Mouse (Mus musculus): ENCODE measurements around the gene Trpm3. TPM values are rescaled to one million over a fixed set of nuclear protein-coding genes. Genes with fewer than 3 reads are reported as not detected.

Trpm3 gene
- 30.5 and 48.4 TPM in 2 replicates for polyA plus RNA-seq (2014; fragmentation: Nextera tagmentation; extraction: Ambion mirVana)

DNA sequence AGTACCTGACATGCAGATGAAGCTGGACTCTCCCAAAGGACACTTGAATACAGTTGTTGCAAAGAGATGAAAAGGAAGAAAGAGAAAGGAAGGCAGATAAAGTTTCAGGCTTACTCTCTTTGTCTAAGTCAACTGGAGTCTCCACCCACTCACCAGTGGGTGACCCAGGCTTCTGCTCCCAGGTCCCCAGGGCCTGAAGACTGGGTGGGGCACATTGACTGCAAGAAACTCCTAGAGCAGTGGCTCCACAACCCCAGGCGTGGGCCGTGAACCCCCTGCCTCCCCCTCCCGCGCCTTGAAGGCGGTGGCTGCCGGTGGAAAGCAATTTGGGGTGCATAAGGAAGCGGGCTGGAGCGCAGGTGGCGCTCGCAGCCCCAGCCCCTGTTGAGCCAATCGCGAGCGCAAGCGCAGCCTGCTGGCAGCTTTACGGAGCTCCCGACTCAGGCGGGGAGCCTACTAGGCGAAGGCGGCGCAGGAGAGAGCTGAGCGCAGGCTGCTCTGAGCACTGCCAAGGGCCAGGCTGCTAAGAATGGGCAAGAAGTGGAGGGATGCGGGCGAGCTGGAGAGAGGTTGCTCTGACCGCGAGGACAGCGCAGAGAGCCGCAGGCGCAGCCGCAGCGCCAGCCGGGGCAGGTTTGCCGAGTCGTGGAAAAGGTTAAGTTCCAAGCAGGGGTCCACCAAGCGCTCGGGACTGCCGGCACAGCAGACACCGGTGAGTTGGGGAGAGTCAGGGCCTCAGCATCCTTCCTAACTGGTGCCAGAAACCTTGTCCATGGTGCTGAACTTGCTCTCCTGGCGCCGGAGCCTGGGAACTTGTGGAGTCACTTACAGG, at the start of gene Trpm3:
Gene Trpm3, plus strand, starts transcription at position 457 of the 832 bp plus-strand sequence.
- peak within 1 kb of the TSS; percentile 54 for H3K9ac ChIP-seq
- no peak within 1 kb of the TSS for H3K27ac ChIP-seq
- WGBS: under 1% methylated on average over 39 of the region's 39 CpGs
- peaks cover 7% of the 10 kb centered on the region; the same call in 1 of the 2 replicates for H3K4me1 ChIP-seq (replicated peaks; ENCODE audit: control insufficient read depth, insufficient read depth, low read length)
- H3K27me3 ChIP-seq (ENCODE audit: control insufficient read depth, insufficient read depth, low read length): no peaks in the 10 kb centered on the region
- H3K36me3 ChIP-seq (replicated peaks; ENCODE audit: control insufficient read depth, insufficient read depth): no peaks in the 10 kb centered on the region
- DNase-seq (ENCODE audit: low spot score) (peak; percentile 76), ATAC-seq (ENCODE audit: low FRiP score) (peak; percentile 95)
- H3K4me3 ChIP-seq (replicated peaks; ENCODE audit: low read length): peak within 1 kb of the TSS; percentile 40
- no peaks in the 10 kb centered on the region for H3K9me3 ChIP-seq (ENCODE audit: control insufficient read depth, low read length)
- peak within 1 kb of the TSS; percentile 90 for H3K4me2 ChIP-seq (replicated peaks)

DNA sequence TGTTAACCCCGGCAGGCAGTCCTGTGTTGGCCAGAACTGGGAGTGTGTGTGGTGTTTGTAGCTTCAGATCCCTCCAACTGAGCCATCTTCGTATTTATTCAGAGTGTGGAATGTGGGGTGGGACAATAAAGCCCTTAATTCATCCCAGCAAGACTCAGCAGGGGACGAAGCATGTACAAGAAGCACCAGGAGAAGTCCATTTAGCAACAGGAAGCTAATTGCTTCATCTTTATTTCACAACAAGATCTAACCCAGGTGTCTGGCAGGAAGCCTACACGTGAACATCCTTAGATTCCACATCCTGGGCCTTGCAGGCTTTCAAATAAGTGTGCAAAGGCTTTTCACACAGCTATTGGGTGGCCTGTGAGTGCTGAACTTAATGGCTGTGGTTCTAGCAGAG, 38.3 kb upstream of the Trpm3 start:
- H3K9me3 ChIP-seq (ENCODE audit: control insufficient read depth, low read length): no peaks in the 10 kb centered on the region
- H3K4me2 ChIP-seq (replicated peaks): no peak overlapping the region
- H3K27ac ChIP-seq: no peak overlapping the region
- ATAC-seq (ENCODE audit: low FRiP score) (no peak), DNase-seq (ENCODE audit: low spot score) (no peak)
- H3K27me3 ChIP-seq (ENCODE audit: control insufficient read depth, insufficient read depth, low read length): no peaks in the 10 kb centered on the region
- no peak overlapping the region for H3K9ac ChIP-seq
- WGBS: 53% methylated on average over 4 of the region's 4 CpGs
- no peaks in the 10 kb centered on the region for H3K36me3 ChIP-seq (replicated peaks; ENCODE audit: control insufficient read depth, insufficient read depth)
- no peaks in the 10 kb centered on the region for H3K4me1 ChIP-seq (replicated peaks; ENCODE audit: control insufficient read depth, insufficient read depth, low read length)
- H3K4me3 ChIP-seq (replicated peaks; ENCODE audit: low read length): no peak overlapping the region

GRCm38 (mm10) chr19:22103865-22104264, 35.0 kb upstream of the Trpm3 start:
- no peak for DNase-seq (ENCODE audit: low spot score)
- Histone ChIP-seq H3K9me3 (ENCODE audit: control insufficient read depth, low read length) (no peaks in the 10 kb centered on the region), H3K9ac (no peak overlapping the region), H3K4me3 (replicated peaks; ENCODE audit: low read length) (no peak overlapping the region), H3K36me3 (replicated peaks; ENCODE audit: control insufficient read depth, insufficient read depth) (no peaks in the 10 kb centered on the region), H3K4me2 (replicated peaks) (no peak overlapping the region), H3K4me1 (replicated peaks; ENCODE audit: control insufficient read depth, insufficient read depth, low read length) (no peaks in the 10 kb centered on the region), H3K27ac (no peak overlapping the region), H3K27me3 (ENCODE audit: control insufficient read depth, insufficient read depth, low read length) (no peaks in the 10 kb centered on the region)
- no peak for ATAC-seq (ENCODE audit: low FRiP score)
- 84% methylated on average over 4 of the region's 4 CpGs for WGBS

- no peak for ATAC-seq (ENCODE audit: low FRiP score)
- no peak overlapping the region for H3K9ac ChIP-seq
- H3K4me1 ChIP-seq (replicated peaks; ENCODE audit: control insufficient read depth, insufficient read depth, low read length): no peaks in the 10 kb centered on the region
- H3K9me3 ChIP-seq (ENCODE audit: control insufficient read depth, low read length): no peaks in the 10 kb centered on the region
- no peak for DNase-seq (ENCODE audit: low spot score)
- no peaks in the 10 kb centered on the region for H3K36me3 ChIP-seq (replicated peaks; ENCODE audit: control insufficient read depth, insufficient read depth)
- H3K27ac ChIP-seq: no peak overlapping the region
- no peak overlapping the region for H3K4me3 ChIP-seq (replicated peaks; ENCODE audit: low read length)
- H3K4me2 ChIP-seq (replicated peaks): no peak overlapping the region
- WGBS: 39% methylated on average over 7 of the region's 7 CpGs
- H3K27me3 ChIP-seq (ENCODE audit: control insufficient read depth, insufficient read depth, low read length): no peaks in the 10 kb centered on the region
Observed at GRCm38 (mm10) chr19:22104848-22105484, 33.9 kb upstream of the Trpm3 start.

DNA sequence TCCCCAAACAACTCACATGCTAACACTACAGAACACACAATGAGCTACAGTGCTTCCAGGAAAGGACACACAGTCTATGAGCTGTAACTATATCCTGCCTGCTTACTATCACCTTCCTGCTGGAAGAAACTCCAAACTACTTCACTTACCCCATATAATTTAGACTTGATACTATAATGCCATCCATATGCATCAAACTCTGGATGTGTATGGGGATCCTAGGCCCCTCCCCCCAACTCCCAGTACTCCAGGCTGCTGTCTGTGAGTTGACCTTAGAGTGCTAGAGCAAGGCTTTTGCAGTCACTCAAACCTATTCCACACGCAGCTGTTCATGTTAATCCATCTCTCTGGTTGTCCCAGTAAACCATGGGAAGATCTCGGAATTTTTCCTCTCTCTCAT, 33.2 kb upstream of the Trpm3 start:
- DNase-seq (ENCODE audit: low spot score) (no peak), ATAC-seq (ENCODE audit: low FRiP score) (no peak)
- Histone ChIP-seq H3K9ac (no peak overlapping the region), H3K4me2 (replicated peaks) (no peak overlapping the region), H3K4me3 (replicated peaks; ENCODE audit: low read length) (no peak overlapping the region), H3K36me3 (replicated peaks; ENCODE audit: control insufficient read depth, insufficient read depth) (no peaks in the 10 kb centered on the region), H3K27me3 (ENCODE audit: control insufficient read depth, insufficient read depth, low read length) (no peaks in the 10 kb centered on the region), H3K27ac (no peak overlapping the region), H3K9me3 (ENCODE audit: control insufficient read depth, low read length) (no peaks in the 10 kb centered on the region), H3K4me1 (replicated peaks; ENCODE audit: control insufficient read depth, insufficient read depth, low read length) (no peaks in the 10 kb centered on the region)
- WGBS: 80% methylated on average over 2 of the region's 2 CpGs

GRCm38 (mm10) chr19:22108893-22109463, 29.9 kb upstream of the Trpm3 start:
- H3K27me3 ChIP-seq (ENCODE audit: control insufficient read depth, insufficient read depth, low read length): no peaks in the 10 kb centered on the region
- ATAC-seq (ENCODE audit: low FRiP score) (no peak), DNase-seq (ENCODE audit: low spot score) (no peak)
- no peaks in the 10 kb centered on the region for H3K36me3 ChIP-seq (replicated peaks; ENCODE audit: control insufficient read depth, insufficient read depth)
- no peaks in the 10 kb centered on the region for H3K9me3 ChIP-seq (ENCODE audit: control insufficient read depth, low read length)
- no peak overlapping the region for H3K4me3 ChIP-seq (replicated peaks; ENCODE audit: low read length)
- H3K4me2 ChIP-seq (replicated peaks): no peak overlapping the region
- no peak overlapping the region for H3K27ac ChIP-seq
- 87% methylated on average over 8 of the region's 8 CpGs for WGBS
- no peaks in the 10 kb centered on the region for H3K4me1 ChIP-seq (replicated peaks; ENCODE audit: control insufficient read depth, insufficient read depth, low read length)
- no peak overlapping the region for H3K9ac ChIP-seq

DNA sequence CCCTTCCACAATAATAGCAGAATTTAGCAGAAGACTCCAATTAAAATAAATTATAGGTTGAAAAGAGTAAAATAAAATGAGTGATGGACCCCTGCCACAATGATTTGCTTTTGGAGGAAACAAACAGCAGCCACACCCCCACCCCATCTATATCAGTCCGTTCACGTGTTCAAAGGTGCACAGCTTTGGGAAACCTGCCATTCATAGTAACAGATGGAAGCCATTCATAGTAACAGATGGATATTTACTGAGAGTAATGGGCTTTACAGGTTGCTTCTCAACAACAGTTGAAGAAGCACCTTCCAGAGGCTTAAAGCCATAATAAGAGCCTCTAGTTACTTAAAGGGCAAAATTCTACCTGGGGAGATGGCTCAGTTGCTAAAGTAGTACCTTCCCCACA, 17.9 kb upstream of the Trpm3 start:
- no peak for DNase-seq (ENCODE audit: low spot score)
- Histone ChIP-seq H3K9me3 (ENCODE audit: control insufficient read depth, low read length) (no peaks in the 10 kb centered on the region), H3K27ac (no peak overlapping the region), H3K36me3 (replicated peaks; ENCODE audit: control insufficient read depth, insufficient read depth) (no peaks in the 10 kb centered on the region), H3K4me3 (replicated peaks; ENCODE audit: low read length) (no peak overlapping the region), H3K9ac (no peak overlapping the region), H3K4me1 (replicated peaks; ENCODE audit: control insufficient read depth, insufficient read depth, low read length) (no peaks in the 10 kb centered on the region), H3K27me3 (ENCODE audit: control insufficient read depth, insufficient read depth, low read length) (no peaks in the 10 kb centered on the region), H3K4me2 (replicated peaks) (no peak overlapping the region)
- no peak for ATAC-seq (ENCODE audit: low FRiP score)
- 89% methylated on average over 2 of the region's 2 CpGs for WGBS

- no peaks in the 10 kb centered on the region for H3K9me3 ChIP-seq (ENCODE audit: control insufficient read depth, low read length)
- H3K4me1 ChIP-seq (replicated peaks; ENCODE audit: control insufficient read depth, insufficient read depth, low read length): no peaks in the 10 kb centered on the region
- H3K27ac ChIP-seq: no peak overlapping the region
- ATAC-seq (ENCODE audit: low FRiP score): no peak
- H3K4me3 ChIP-seq (replicated peaks; ENCODE audit: low read length): no peak overlapping the region
- no peaks in the 10 kb centered on the region for H3K27me3 ChIP-seq (ENCODE audit: control insufficient read depth, insufficient read depth, low read length)
- no peak for DNase-seq (ENCODE audit: low spot score)
- WGBS: 82% methylated on average over 2 of the region's 2 CpGs
- H3K9ac ChIP-seq: no peak overlapping the region
- H3K4me2 ChIP-seq (replicated peaks): no peak overlapping the region
- H3K36me3 ChIP-seq (replicated peaks; ENCODE audit: control insufficient read depth, insufficient read depth): no peaks in the 10 kb centered on the region
Observed at GRCm38 (mm10) chr19:22121631-22122030, 17.2 kb upstream of the Trpm3 start.

DNA sequence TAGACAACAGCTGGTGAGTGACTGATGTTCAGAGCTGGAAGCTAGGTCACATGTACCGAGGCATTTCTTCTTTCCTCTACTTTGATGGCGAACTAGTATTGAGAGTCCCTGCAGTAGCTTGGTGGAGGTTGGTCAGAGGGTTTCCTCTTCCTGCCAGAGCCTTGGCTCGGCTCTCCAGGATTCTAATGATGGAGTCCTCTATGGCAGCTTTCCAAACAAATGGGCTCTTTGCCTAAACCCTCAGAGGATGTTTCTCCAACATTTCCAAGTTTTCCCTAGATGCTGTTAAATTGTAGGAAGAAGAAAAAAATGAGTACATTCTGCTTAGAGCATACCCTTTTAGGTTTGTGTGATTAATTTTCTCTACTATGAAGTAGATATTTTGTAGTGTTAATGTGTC, 6.2 kb upstream of the Trpm3 start:
- Histone ChIP-seq H3K9ac (no peak overlapping the region), H3K4me2 (replicated peaks) (no peak overlapping the region), H3K27ac (no peak overlapping the region), H3K4me3 (replicated peaks; ENCODE audit: low read length) (no peak overlapping the region), H3K36me3 (replicated peaks; ENCODE audit: control insufficient read depth, insufficient read depth) (no peaks in the 10 kb centered on the region), H3K4me1 (replicated peaks; ENCODE audit: control insufficient read depth, insufficient read depth, low read length) (no peaks in the 10 kb centered on the region), H3K27me3 (ENCODE audit: control insufficient read depth, insufficient read depth, low read length) (no peaks in the 10 kb centered on the region), H3K9me3 (ENCODE audit: control insufficient read depth, low read length) (no peaks in the 10 kb centered on the region)
- ATAC-seq (ENCODE audit: low FRiP score): no peak
- DNase-seq (ENCODE audit: low spot score): no peak
- WGBS: 86% methylated on average over 3 of the region's 3 CpGs
